Mouse (Mus musculus) thymus, adult 2 months (tissue): Measurements from ENCODE around the gene Ppp4r3a. TPM values are rescaled to one million over a fixed set of nuclear protein-coding genes. Genes with fewer than 3 reads are reported as not detected.

ENCODE experiments used
- DNase-seq: peaks from one replicate; pipeline ENCODE4 v3.0.0; 2021
- H3K27ac ChIP-seq: fragments of 200-500 bp; 2 replicates; pipeline ENCODE4 v1.5.1; 2012; ENCODE audit warnings: low read length, control low read depth; ENCODE audit not compliant: control insufficient read depth, insufficient read depth
- H3K27me3 ChIP-seq: fragments of 200-500 bp; 2 replicates; pipeline ENCODE4 v1.6.1; 2012; ENCODE audit warnings: mild to moderate bottlenecking, low read length, moderate library complexity, mixed read lengths; ENCODE audit not compliant: control insufficient read depth, insufficient read depth
- H3K36me3 ChIP-seq: fragments of 200-500 bp; 2 replicates; pipeline ENCODE4 v1.6.1; 2012; ENCODE audit warnings: mild to moderate bottlenecking, low read length, moderate library complexity; ENCODE audit not compliant: control insufficient read depth, insufficient read depth
- H3K4me1 ChIP-seq: fragments of 200-500 bp; replicated peaks from 2 replicates; pipeline ENCODE4 v1.6.1; 2012; ENCODE audit warnings: low read length; ENCODE audit not compliant: control insufficient read depth, insufficient read depth
- H3K4me3 ChIP-seq: fragments of 200-500 bp; 2 replicates; pipeline ENCODE4 v1.5.1; 2012; ENCODE audit warnings: mild to moderate bottlenecking, low read length, control low read depth, moderate library complexity; ENCODE audit not compliant: control insufficient read depth, insufficient read depth
- CTCF ChIP-seq: fragments of 200-500 bp; IDR thresholded peaks from 2 replicates; pipeline ENCODE4 v1.5.1; 2012; ENCODE audit warnings: mild to moderate bottlenecking, control low read depth, low read length, moderate library complexity, borderline replicate concordance; ENCODE audit not compliant: control insufficient read depth, poor library complexity, insufficient read depth; ENCODE audit errors: extremely low read depth
- POLR2A ChIP-seq: fragments of 200-500 bp; IDR thresholded peaks from 2 replicates; pipeline ENCODE4 v1.6.1; 2012; ENCODE audit warnings: mild to moderate bottlenecking, low read length, control low read depth, moderate library complexity; ENCODE audit not compliant: control insufficient read depth, poor library complexity, insufficient read depth; ENCODE audit errors: extremely low read depth
- WGBS: fragments of 180-500 bp; shearing (Covaris S2); methylation state at CpG from one replicate; pipeline ENCODE4 v1.1.7; 2018; 5-methylcytosine and 5-hydroxymethylcytosine counted together
- polyA plus RNA-seq: library from polyadenylated mRNA; depleted of rRNA; stranded (reverse); fragments of >200 nt; gene quantifications from 2 replicates; pipeline ENCODE4 v1.2.3, GENCODE M21; 2012

Ppp4r3a gene
- polyA plus RNA-seq, 1 experiment: 25.6 TPM

DNA sequence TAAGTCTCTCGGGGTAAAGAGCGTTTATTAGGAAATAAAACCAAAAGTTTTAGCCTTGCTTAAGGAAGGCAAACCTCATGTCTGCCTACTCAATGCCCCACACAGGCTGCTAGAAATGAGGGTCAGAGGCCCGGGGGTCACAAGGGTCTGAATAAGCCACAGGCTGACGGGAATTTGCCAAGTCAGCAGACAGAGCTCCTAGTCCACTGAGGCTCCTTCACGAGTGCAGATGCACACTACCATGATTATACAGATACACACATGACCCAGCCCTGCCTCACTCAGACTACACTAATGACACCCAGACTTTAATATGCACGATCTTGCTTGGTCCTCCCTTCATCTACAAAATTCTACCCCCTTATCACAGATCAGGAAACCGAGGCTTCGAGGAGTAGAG, 58.7 kb downstream of the Ppp4r3a start:
- no peaks in the 10 kb centered on the region for H3K27me3 ChIP-seq
- no peak overlapping the region for H3K4me3 ChIP-seq
- H3K27ac ChIP-seq: no peak overlapping the region
- TF ChIP-seq POLR2A (no peak), CTCF (no peak)
- no peaks in the 10 kb centered on the region for H3K36me3 ChIP-seq
- DNase-seq: no peak
- H3K4me1 ChIP-seq: peaks cover 36% of the 10 kb centered on the region
- 76% methylated on average over 8 of the region's 8 CpGs for WGBS

DNA sequence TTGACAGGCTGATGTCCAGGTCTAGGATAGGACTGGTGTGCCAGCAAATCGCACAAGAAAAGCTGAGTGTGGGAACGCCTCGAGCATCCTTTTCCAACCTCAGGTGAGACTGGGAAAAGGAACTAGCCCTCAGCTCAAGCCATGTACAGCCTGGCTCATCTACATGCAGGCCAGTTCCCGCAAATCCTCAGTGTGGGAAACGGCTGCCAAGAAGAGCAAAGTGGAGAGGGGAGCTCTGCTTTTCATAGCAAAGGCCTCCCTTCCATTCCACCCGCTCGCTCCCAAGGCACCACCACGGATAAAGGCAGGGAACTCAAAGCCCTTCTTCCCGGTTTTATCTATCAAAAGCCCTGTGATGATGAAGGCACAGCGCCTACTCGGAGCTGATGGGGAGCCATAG, 60.4 kb downstream of the Ppp4r3a start:
- 93% methylated on average over 11 of the region's 11 CpGs for WGBS
- no peak for TF ChIP-seq CTCF
- TF ChIP-seq POLR2A: no peak
- H3K27me3 ChIP-seq: no peaks in the 10 kb centered on the region
- H3K27ac ChIP-seq: no peak overlapping the region
- no peak for DNase-seq
- H3K36me3 ChIP-seq: no peaks in the 10 kb centered on the region
- no peak overlapping the region for H3K4me3 ChIP-seq
- H3K4me1 ChIP-seq: peaks cover 46% of the 10 kb centered on the region

DNA sequence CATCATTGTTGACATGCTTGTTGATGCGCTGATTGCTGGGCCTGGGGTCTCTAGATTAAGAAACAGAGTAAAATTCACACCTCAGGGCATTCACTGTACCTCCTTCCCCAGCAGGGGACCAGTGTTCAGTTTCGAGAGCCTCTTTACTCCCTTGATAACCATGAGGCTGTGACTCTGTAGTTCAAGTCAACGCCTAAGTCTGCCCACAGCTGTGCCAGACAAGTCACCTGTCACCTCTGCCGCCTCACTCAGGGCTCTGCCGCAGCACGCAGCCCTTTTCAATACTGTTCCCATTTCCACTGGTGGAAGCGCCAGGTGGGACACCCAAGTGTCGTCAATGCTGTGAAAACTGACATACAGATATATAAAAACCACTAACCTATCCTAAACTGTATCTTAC, 61.1 kb downstream of the Ppp4r3a start:
- Histone ChIP-seq H3K27ac (no peak overlapping the region), H3K27me3 (no peaks in the 10 kb centered on the region), H3K4me1 (peaks cover 49% of the 10 kb centered on the region), H3K4me3 (no peak overlapping the region), H3K36me3 (no peaks in the 10 kb centered on the region)
- peak; percentile 4 for DNase-seq
- WGBS: 57% methylated on average over 8 of the region's 8 CpGs
- no peak for TF ChIP-seq CTCF
- TF ChIP-seq POLR2A: no peak

DNA sequence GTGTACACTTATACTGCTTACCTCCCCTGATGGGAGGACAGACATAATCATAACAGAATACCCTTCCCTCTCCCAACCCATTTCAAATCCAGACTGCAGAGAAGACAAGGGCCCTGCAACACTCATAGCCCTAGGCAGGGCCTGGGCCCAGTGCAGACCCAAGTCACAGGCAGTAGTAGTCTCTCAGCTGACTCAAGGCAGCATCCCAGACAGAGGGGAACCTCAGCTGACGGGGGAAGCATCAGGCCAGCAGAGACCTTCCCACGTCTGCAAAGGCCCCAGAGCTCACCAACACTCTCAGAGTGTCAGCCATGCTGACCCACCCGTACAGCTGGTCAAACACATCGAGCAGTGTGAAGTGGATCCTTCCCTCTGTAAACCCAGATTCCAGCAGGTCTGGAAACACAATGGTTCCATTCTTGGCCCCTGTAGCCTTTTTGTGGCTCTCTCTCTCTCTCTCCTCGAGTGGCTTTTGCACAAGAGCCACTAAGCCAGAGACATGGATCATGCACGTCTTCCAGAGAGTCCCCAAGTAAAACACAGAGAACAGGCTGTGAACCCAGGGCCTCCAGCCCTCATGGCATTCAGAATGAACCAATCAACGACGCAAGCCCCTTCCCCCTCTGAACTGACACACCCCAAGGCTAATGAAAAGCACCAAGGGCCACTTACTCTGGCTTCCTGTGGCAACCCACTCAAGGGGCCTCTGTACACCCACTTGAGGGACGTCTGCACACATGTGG, 61.8 kb downstream of the Ppp4r3a start:
- WGBS: 88% methylated on average over 9 of the region's 9 CpGs
- TF ChIP-seq CTCF (no peak), POLR2A (no peak)
- Histone ChIP-seq H3K27me3 (no peaks in the 10 kb centered on the region), H3K4me3 (no peak overlapping the region), H3K36me3 (no peaks in the 10 kb centered on the region), H3K4me1 (peaks cover 51% of the 10 kb centered on the region), H3K27ac (no peak overlapping the region)
- DNase-seq: peak; percentile 0

DNA sequence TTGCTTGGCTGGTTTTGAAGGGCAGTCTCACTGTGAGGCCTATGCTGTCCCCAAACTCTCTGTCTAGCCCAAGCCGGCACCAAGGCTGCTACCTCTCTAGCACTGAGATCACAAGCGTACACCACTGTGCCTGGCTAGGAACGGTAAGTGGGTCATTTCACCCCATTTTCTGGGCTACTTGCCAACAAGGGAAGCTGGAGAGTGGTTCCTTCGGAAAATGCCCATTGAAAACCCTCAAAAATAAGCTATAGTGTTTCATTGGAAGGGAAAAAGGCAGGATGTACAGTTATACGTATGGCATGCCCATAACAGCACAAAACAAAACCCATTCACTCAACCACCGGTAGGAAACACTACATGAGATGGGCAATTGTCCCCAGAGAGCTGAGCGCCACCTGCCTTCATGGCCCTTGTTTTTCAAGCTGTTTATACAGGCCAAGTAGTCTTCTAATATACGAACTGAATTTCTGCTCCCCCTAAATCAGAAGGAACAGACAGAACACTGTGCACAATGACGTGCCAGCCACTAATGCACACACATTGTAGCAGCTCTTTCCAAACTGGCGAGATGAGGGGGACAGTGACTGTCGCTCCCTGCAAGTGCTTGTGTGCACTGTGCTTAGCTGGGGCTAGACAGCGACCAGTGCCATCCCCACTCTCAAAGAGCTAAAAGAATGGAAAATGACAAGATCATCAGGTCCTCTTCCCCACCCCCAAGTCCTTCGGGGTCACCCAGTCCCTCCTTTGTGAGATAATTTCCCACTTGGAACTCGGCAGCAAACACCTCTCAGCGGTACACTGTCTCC, 63.1 kb downstream of the Ppp4r3a start:
- TF ChIP-seq CTCF (no peak), POLR2A (no peak)
- peaks cover 51% of the 10 kb centered on the region for H3K4me1 ChIP-seq
- no peaks in the 10 kb centered on the region for H3K36me3 ChIP-seq
- WGBS: 94% methylated on average over 15 of the region's 15 CpGs
- peak; percentile 1 for DNase-seq
- no peak overlapping the region for H3K27ac ChIP-seq
- H3K27me3 ChIP-seq: no peaks in the 10 kb centered on the region
- no peak overlapping the region for H3K4me3 ChIP-seq

DNA sequence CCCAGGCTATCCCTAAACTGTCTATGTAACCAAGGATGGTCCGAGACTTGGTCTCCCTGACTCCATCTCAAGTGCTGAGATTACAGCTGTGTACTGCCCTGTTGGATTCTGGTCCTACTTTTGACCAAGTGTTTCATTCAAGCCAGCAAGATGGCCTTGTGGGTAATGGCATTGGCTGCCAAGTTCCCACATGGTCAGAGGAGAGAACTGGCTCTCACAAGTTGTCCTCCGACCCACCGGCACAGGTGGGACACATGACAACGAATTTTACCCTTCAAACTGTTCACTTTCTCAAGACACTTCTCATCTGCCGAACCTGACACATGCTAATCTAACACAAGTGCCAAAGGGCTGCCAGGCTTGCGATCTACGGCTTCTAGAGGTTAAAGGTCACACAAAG, 64.1 kb downstream of the Ppp4r3a start:
- TF ChIP-seq POLR2A (no peak), CTCF (no peak)
- no peak for DNase-seq
- H3K27me3 ChIP-seq: no peaks in the 10 kb centered on the region
- 92% methylated on average over 7 of the region's 7 CpGs for WGBS
- no peak overlapping the region for H3K4me3 ChIP-seq
- peaks cover 57% of the 10 kb centered on the region for H3K4me1 ChIP-seq
- no peak overlapping the region for H3K27ac ChIP-seq
- H3K36me3 ChIP-seq: no peaks in the 10 kb centered on the region

DNA sequence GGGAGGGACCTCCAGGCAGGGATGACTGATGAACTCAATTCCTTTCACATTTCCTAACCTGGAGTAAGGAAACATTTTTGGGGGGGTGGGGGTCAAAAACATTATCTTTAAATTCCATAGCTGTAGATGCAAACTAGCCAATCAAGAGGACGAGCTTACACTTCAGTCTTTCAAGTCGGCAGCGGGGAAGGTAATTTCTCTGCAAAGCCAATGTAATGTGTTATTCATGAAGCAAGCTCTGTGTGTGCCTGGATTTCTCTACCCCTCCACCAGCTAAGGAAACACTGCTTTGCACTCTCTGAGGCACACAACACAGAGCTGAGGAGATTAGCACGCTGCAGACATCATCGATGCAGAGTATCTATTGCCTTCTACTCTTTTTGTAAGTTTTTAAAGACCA, 64.5 kb downstream of the Ppp4r3a start:
- Histone ChIP-seq H3K4me1 (peaks cover 61% of the 10 kb centered on the region), H3K27ac (no peak overlapping the region), H3K27me3 (no peaks in the 10 kb centered on the region), H3K36me3 (no peaks in the 10 kb centered on the region), H3K4me3 (no peak overlapping the region)
- 89% methylated on average over 5 of the region's 5 CpGs for WGBS
- TF ChIP-seq POLR2A (no peak), CTCF (no peak)
- DNase-seq: no peak
